Mouse (Mus musculus): ENCODE results near the gene Ldb1. TPM values are rescaled to one million over a fixed set of nuclear protein-coding genes. Genes with fewer than 3 reads are reported as not detected.
"Not testable (repeated sequence)": the region's sequence is repeated elsewhere in the genome, so short reads cannot be mapped to it uniquely, and the experiment has no call there.

Ldb1 gene
- total RNA-seq, 1 experiment from 2014 or later: 160 TPM

DNA sequence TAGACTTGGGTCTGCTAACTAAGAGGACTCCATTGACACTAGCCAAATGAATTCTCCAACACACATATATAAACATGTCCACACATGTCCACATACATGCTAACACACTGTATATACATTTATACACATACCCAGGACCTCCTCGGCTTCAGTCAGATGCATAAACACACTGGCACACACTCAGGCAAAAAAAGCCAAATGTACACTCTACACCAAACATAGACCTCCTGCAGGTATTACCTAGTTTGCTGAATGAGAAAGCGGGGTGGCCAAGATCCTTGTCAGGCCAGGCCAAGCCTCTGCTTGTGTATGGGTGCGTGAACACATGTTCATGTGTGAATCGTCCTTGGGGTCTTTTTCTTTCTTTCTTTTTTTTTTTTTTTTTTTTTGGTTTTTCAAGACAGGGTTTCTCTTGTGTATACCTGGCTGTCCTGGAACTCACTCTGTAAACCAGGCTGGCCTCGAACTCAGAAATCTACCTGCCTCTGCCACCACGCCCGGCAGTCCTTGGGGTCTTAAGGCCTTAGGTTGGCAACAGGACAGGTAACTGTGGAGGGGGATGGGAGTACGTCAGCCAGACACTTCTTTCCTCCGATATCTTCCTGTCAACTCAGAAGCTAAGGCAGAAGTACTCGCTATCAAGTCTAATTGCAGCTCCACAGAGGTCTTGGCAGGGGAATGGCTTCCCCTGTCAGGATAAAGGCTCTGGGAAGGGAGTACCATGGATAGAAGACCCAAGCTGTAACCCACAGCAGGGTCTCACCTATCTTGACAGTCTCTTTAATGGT lies 14.6 kb downstream of the Ldb1 start:
- ATAC-seq (replicated peaks; ENCODE audit: low read depth, poor library complexity, severe bottlenecking): no peak

DNA sequence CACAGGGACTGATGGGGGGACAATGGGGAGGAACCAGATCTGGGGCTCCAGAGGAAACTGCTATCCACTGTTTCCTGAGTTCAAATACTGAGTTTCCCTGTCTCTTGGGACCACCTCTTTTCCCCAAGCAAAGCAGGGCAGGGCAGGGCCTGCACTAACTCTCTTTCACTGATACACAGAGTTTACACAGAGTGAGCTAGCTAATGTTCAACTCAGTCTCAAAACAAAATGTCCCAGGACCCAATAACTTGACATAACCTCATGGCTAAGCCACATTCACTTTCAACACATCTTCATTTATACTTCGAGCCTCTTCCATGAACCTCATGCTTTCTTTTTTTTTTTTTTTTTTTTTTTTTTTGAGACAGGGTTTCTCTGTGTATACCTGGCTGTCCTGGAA lies 15.4 kb downstream of the Ldb1 start:
- ATAC-seq (replicated peaks; ENCODE audit: low read depth, poor library complexity, severe bottlenecking): no peak

DNA sequence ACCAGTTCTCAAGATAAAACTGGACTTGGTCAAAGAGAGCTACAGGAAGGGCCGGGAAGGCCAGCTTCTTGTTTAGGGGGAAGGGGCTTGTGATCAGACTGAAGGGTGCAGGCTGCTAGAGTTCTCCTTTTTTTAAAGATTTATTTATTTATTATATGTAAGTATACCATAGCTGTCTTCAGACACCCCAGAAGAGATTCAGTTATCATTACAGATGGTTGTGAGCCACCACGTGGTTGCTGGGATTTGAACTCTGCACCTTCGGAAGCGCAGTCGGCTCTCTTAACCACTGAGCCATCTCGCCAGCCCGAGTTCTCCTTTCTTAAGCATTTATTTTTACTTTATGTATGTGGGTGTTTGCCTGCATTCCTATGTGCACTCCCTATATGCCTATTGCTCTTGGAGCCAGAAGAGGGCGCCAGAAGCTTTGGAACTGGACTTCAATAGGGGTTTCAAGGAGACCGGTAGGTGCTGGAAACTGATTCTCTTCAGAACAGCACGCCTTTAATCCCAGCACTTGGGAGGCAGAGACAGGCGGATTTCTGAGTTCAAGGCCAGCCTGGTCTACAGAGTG lies 16.2 kb downstream of the Ldb1 start:
- no peak for ATAC-seq (replicated peaks; ENCODE audit: low read depth, poor library complexity, severe bottlenecking)

DNA sequence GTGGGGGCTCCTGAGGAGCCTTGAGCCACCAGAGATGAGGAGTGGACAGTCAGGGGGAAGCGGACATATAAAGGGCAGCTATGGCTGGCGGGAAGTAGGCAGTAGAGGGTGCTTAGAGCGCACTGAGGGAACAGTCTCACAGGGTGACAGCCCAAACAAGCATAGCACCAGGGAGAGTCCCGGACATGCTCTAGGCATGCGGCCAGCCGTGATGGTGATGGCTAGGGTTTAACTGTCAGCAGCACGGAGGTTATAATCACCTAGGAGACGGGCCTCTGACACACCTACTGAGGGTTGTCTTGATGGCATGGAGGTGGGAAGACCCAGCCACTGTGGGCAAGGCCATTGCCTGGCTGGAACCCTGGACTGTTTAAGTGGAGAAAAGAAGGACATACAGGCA lies 18.4 kb downstream of the Ldb1 start:
- no peak for ATAC-seq (replicated peaks; ENCODE audit: low read depth, poor library complexity, severe bottlenecking)

DNA sequence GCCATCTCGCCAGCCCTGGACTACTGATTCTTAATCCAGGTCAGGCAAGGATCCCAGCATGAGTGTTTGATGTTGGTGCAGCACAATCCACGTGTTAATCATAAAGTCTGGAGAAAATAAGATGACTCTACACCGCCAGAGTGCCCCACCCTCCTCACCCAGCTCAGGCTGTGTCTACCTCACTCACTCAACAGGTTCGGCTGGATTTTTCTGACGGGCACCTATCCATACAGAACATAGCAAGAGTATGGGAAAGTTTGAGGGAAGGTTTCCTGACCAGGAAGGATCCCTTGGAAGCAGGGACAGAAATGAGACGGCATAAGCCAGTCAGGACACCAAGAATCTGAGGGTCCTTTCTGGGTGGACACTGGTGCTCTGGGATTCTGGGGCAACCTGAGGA lies 20.1 kb downstream of the Ldb1 start:
- no peak for ATAC-seq (replicated peaks; ENCODE audit: low read depth, poor library complexity, severe bottlenecking)

DNA sequence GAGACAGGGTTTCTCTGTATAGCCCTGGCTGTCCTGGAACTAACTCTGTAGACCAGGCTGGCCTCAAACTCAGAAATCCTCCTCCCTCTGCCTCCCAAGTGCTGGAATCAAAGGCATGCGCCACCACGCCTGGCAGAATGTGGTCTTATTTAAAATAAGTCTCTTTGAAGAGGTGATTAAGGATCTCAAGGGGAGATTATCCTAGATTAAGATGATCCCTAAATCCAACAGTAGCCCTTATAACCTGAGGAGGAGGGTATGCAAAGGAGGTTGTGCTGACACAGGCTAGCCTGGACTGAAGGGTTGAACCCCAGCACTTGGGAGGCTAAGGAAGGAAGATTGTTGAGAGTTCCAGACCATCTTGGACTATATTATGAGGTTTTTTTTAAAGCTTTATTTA lies 29.0 kb downstream of the Ldb1 start:
- ATAC-seq (replicated peaks; ENCODE audit: low read depth, poor library complexity, severe bottlenecking): no peak

DNA sequence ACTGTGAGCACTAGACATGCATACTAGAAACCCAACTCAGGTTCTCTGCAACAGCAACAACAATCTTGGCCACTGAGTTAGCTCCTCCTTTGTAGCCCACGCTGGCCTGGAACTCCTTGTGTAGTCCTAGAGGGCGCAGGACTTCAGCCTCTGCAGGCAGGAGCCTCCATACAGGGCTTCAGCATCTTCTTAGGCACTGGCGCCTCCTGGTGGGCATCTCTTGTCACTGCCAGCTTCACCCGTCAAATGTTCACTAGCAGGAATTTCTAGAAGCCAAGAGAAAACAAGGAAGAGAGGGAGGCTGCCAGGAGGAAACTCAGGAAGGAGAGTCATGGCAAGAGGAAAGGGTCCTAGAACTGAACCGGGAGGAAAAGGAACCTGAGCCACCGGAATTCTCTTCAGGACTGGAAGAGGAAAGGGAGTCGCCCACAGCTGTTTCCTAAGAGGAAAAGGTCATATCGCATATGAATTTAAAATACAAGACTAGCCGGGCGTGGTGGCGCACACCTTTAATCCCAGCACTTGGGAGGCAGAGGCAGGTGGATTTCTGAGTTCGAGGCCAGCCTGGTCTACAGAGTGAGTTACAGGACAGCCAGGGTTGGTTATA lies 30.3 kb downstream of the Ldb1 start:
- ATAC-seq (replicated peaks; ENCODE audit: low read depth, poor library complexity, severe bottlenecking): peak; percentile 100

DNA sequence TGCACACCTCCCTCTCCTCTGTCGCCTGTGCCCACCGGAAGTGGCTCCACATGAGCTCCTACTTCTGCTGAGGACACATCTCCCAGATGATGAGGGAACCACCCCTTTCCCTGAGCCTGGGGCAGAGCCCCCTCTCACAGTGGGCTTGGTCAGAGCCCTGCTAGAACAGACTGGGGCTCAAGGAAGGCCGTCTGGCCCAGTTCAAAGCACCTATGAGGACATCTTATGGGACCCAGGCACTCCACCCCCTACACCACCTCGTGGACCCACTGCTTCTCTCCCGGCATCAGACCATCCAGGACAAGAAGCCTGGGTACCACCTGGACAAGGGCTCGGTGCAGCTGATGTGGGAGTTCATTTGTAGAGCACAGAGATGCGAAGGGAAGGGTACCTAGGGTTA lies 39.3 kb downstream of the Ldb1 start:
- ATAC-seq (replicated peaks; ENCODE audit: low read depth, poor library complexity, severe bottlenecking): no peak

DNA sequence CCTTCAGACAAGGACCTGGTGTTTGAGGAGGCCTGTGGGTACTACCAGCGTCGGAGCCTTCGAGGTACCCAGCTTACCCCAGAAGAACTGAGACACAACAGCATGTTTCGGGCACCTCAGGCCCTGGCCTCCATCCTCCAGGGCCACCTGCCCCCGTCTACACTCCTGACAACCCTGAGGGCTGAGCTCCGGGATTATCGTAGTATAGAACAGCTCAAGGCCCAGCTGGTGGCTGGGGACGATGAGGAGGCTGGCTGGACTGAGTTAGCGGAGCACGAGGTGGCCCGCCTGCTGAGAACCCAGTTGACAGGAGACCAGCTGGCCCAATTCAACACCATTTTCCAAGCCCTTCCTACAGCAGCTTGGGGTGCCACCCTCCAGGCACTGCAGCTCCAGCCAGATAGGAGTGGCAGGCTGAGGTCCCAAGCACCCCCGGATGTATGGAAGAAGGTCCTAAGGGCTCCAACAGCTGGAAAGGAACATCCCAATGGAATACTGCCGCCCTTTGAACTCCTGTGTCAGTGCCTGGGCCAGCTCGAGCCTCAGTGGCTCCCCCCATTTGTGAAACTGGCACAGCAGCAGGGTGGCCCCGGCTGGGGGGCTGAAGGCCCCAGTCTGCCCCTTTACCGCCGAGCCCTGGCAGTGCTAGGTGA lies 40.1 kb downstream of the Ldb1 start:
- no peak for ATAC-seq (replicated peaks; ENCODE audit: low read depth, poor library complexity, severe bottlenecking)

DNA sequence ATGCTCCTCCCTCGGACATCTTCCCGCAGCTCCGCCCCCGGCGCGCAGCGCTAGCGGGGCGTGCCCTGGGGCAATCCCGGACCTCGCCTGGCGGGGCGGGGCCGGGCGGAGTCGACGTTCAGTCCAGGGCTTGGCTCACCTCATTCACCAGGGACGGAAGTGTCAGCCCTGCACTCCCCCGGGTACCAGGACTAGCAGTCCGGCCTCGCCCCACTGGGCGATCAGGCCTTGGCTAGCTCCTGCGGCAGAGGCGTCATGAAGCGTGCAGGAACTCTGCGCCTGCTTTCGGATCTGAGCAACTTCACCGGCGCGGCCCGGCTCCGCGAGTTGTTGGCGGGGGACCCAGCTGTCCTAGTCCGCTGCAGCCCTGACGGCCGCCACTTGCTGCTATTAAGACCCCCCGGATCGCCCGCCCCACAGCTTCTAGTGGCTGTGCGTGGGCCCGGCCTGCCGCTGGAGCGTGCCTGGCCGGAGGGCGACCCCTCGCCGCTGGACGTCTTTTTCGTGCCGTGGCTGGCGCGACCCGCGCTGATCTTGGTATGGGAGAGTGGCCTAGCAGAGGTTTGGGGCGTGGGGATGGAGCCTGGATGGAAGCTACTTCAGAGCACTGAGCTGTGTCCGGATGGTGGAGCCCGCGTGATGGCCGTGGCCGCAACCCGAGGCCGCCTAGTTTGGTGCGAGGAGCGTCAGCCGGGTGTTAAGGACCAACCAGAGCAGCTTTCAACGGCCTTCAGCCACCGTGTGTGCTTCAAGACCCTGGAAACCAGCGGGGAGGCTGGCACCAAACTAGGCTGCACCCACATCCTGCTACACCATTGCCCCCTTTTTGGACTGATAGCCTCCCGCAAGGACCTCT lies 41.4 kb downstream of the Ldb1 start, which contains the start of gene Hps6:
Hps6 (plus strand) TSS at position 138 of the 856 bp plus-strand sequence.
- peak; percentile 85 for ATAC-seq (replicated peaks; ENCODE audit: low read depth, poor library complexity, severe bottlenecking)

DNA sequence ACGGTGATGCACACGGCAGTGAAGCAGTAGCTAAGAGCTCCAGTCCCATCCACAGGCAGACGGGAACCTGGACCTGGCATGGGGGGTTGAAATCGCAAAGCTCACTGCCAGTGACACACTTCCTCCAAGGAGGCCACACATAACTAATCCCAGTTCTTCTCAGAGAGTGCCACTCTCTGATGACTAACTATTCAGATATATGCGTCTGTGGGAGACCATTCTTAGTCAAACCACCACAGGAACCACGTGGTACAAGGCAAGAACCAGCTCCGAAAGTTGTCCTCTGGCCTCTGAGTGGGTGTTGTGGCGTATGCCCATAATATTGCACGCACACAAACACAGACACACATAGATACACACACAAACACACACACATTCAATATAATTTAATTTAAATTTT lies 42.7 kb downstream of the Ldb1 start:
- ATAC-seq (replicated peaks; ENCODE audit: low read depth, poor library complexity, severe bottlenecking): no peak

DNA sequence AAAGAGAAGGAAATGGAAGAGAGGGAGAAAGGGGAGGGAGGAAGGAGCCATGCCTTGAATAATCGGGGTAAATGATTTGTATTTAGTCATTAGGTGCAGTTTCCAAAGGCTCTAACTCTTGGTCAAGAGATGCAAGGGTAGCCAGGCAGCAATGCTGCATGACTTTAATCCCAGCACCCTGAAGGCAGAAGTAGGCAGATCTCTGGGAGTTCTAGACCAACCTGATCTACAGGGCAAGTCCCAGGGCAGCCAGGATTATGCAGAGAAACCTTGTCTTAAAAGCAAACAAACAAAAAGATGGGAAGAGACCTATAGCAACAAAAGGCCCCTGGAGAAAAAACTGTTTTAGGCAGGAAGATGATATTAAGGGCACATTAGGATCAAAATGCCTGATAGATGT lies 45.6 kb downstream of the Ldb1 start:
- no peak for ATAC-seq (replicated peaks; ENCODE audit: low read depth, poor library complexity, severe bottlenecking)

DNA sequence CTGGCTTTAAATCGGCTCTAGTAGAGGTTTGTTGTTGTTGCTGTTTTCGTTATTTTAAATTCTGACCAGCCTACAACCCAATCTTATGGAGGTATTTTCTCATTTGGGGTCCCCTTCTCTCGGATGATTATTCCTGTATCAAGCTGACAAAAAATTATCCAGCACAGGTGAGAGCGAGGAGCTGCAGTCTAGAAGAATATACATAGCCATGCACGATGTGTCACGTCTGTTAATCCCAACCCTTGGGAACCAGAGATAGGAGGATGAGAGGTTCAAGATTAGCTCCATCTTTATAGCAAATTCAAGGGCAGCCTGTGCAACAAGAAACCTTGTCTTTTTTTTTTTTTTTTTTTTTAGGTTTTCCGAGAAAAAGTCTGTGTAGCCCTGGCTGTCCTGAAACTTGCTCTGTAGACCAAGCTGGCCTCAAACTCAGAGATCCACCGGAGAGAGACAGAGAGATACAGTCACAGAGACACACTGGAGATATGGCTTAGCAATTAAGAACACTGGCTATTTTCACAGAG lies 46.3 kb downstream of the Ldb1 start:
- ATAC-seq (replicated peaks; ENCODE audit: low read depth, poor library complexity, severe bottlenecking): no peak

DNA sequence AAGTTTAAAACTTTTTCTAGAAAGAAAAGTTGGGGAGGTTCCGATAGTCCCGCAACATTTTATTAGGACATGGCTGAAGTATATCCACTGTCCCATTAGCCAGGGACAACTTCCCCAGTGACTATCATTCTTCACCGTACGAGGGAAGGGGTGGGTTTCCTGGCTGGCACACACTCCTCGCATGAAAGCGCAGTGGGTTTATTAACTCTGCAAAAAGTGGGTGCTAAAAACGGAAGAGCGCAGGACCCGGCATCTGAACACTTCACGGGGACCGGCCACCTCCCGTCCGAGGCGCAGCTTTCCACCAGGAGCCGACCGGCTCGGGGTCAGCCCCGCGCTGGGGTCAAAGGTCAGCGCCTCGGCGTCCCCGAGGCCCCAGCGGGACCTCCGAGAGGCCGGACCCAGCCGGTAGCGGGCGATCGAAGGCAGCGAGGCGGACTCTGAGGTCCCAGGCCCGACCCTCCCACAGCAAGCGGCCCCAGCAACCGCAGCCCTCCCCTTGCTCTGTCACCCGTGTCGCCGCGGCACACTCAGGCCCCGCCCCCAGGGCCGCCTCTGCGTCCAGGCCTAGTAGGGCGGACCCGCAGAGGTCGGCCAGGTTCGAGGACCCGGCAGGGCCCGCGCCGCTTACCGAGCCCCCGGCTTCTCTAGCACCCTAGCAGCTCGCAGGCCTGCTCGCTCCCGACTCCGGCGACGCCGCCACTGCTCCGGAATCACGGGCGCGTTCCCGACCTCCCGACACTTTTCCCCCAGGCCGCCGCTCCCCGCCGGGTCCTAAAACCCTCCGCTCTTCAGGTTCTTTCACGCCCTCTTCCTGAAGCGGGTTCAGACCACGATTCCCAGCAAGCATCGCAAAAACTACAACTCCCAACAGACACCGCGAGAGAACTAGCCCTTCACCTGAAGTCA lies 47.0 kb downstream of the Ldb1 start, which contains the start of gene Armh3:
Armh3 (minus strand) TSS at position 704 of the 909 bp plus-strand sequence.
- peak; percentile 90 for ATAC-seq (replicated peaks; ENCODE audit: low read depth, poor library complexity, severe bottlenecking)

DNA sequence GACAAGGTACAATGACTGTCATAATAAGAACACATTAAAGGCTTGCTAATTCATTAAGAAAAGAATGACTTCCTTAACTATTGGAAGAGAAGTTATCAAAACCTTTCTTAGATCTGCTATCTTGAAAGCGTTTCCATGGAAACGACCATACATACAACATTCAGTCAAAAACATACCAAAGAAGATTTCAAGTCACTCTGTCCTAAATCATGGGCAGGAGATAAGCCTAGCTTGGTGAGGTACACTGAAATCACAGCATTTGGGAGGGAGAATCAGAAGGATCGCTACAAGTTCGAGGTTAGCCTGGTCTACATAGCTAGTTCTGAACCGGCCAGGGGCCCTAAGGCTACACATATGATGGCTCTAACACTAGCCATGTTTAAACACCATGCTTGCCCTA lies 47.6 kb downstream of the Ldb1 start:
- no peak for ATAC-seq (replicated peaks; ENCODE audit: low read depth, poor library complexity, severe bottlenecking)

DNA sequence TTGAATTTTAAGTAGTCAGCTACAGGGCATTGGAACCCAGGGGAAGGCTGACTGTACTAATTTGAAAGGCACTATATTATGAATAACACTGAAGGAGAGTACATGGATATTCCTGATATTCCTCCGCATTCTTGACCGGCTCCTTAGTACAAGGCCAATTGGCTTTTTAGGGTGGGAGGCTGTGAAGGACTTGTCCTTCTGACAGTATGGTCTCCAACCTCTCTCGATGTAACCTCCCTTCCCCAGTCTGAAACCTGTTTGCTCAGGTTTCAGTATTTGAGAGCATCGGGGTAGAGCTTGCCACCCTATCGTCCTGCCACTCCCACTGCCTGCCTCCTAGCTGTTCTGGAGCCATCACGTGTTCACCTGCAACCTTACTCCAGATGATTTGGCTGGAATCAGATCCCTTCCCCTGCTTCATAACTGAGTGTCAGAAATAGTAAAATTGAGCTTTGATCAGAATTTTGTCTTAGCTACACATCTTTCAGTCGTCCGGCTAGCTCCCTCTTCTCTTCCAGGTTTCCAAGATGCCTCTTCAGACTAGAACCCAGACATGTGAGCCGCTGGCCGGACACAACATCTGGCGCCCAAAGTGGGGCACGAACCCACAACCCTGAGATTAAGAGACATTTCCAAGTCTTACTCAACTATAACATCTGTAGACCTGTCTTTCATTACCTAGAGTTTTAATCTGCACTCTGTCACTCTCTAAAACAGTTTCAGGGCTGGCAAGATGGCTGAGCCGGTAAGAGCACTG lies 50.9 kb downstream of the Ldb1 start:
- ATAC-seq (replicated peaks; ENCODE audit: low read depth, poor library complexity, severe bottlenecking): no peak

DNA sequence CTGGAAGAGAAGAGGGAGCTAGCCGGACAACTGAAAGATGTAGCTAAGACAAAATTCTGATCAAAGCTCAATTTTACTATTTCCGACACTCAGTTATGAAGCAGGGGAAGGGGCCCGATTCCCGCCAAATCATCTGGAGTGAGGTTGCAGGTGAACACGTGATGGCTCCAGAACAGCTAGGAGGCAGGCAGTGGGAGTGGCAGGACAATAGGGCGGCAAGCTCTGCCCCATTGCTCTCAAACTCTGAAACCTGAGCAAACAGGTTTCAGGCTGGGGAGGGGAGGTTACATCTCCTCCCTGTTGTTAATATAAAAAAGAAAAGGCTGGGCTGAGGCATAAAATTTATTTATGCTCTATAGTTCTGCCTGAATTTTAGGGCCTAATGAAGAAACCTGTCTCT lies 51.6 kb downstream of the Ldb1 start:
- ATAC-seq (replicated peaks; ENCODE audit: low read depth, poor library complexity, severe bottlenecking): not testable (repeated sequence)

DNA sequence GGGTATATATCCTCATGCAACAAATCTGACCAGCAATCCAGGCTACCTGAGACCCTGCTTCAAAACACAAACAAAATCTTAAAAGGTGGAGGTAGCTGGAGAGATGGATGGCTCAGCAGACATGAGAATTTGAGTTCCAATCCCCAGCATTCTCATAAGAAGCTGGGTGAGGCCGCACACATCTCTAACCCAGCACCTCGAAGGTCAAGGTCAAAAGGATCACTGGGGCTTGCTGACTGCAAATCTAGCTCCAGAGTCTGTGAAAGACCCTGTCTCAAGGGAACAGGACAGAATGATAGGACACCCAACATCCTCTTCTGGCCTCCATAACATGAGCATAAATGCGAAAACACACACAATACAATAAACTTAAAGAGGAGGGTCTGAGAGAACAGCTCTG lies 53.8 kb downstream of the Ldb1 start:
- no peak for ATAC-seq (replicated peaks; ENCODE audit: low read depth, poor library complexity, severe bottlenecking)

Data from common myeloid progenitor, adult 5-6 weeks (primary cell).